Mouse (Mus musculus): ENCODE data around the gene Ldhb.

DNA sequence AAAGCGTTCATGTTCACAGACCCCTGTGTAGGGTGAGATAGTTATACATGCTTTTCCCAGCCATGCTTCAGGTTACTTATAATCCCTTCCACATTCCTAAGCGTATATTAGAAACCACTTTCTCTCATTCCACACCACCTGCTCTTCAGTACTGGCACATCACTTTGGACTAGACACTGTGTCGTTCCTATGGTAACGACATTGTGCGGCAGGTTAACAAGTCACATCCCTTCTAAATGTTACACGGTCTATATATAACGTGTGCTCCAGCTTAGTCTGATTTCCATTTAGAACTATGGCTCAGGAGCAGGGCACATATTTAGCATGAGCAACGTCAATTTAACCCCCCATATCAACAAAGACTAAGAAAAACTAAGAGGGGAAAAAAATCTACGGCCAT is 20.1 kb downstream of the Ldhb start:
- TF ChIP-seq JUND (conservative IDR thresholded peaks at IDR 0.05; ENCODE audit: low read depth, low read length) (no peak), NELFE (IDR thresholded peaks at IDR 0.05; ENCODE audit: low read depth, low read length) (no peak), HCFC1 (IDR thresholded peaks at IDR 0.05; ENCODE audit: low read depth, low read length) (no peak), POLR2A (IDR thresholded peaks at IDR 0.05; ENCODE audit: low read depth, low read length) (no peak), USF2 (conservative IDR thresholded peaks at IDR 0.05; ENCODE audit: low read depth, low read length) (no peak), CTCF (conservative IDR thresholded peaks at IDR 0.05 in 1 of 2, IDR thresholded peaks at IDR 0.05 in 1 of 2; ENCODE audit: low read depth in 2 of 2, low read length in 2 of 2) (no peak), UBTF (IDR thresholded peaks at IDR 0.05; ENCODE audit: low read depth, low read length) (no peak), MAX (IDR thresholded peaks at IDR 0.05; ENCODE audit: low read length) (no peak), TCF12 (IDR thresholded peaks at IDR 0.05; ENCODE audit: low read depth, low read length) (no peak), SIN3A (IDR thresholded peaks at IDR 0.05; ENCODE audit: low read length) (no peak), ELF1 (IDR thresholded peaks at IDR 0.05; ENCODE audit: low read depth, low read length) (no peak)
